Mouse (Mus musculus) small intestine, adult 2 months (tissue): ENCODE results near the gene Ccser1.

Experiments used
- CTCF ChIP-seq: fragments of 200-500 bp; IDR thresholded peaks from 2 replicates; pipeline ENCODE4 v1.5.1; 2012; ENCODE audit warnings: low read depth, mild to moderate bottlenecking, control low read depth, inconsistent platforms, low read length, moderate library complexity, mixed read lengths; ENCODE audit not compliant: insufficient replicate concordance, insufficient read length; ENCODE audit errors: extremely low read depth
- POLR2A ChIP-seq: fragments of 200-500 bp; IDR thresholded peaks from 2 replicates; pipeline ENCODE4 v1.6.1; 2012; ENCODE audit warnings: low read depth, mild to moderate bottlenecking, control low read depth, inconsistent platforms, low read length, moderate library complexity

DNA sequence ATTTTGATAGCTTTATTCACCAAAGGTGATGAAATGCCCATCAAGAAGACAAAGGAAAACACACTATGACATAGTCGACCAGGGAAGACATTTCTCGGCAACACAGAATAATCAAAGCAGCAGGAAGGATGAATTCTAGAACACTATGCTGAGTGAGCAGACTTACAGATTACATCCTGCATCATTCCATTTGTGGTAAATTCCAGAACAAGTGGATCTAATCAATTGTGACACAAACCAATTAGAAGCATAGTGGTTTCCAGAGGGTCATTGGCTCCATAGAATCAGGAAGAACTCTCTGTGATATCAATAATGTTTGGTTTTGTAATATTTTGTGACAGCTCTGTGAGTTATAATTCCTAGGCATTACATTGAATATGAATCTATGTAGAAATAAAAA, 875.2 kb downstream of the Ccser1 start:
- TF ChIP-seq CTCF (no peak), POLR2A (no peak)
